Mouse (Mus musculus) adrenal gland, adult 2 months (tissue): ENCODE results near the gene Olfr1116. TPM values are rescaled to one million over a fixed set of nuclear protein-coding genes. Genes with fewer than 3 reads are reported as not detected.
"Not testable (repeated sequence)": the region's sequence is repeated elsewhere in the genome, so short reads cannot be mapped to it uniquely, and the experiment has no call there.

Experiments used
- DNase-seq: peaks from one replicate; pipeline ENCODE4 v3.0.0; 2021
- long read RNA-seq: library from polyadenylated mRNA; stranded (forward); transcript quantifications from one replicate; pipeline ENCODE4 v2.0.0, GENCODE M21; 2021
- microRNA-seq, 2 experiments: library from miRNA; unstranded; fragments of <30 nt; microRNA quantifications; one replicate each; pipeline ENCODE4 v1.2.0; 2021
- polyA plus RNA-seq: library from polyadenylated mRNA; depleted of rRNA; stranded (reverse); fragments of >200 nt; gene quantifications from 2 replicates; pipeline ENCODE4 v1.2.3, GENCODE M21; 2012; rRNA removed
- total RNA-seq, 2 experiments: library from RNA; stranded (reverse); gene quantifications; 2 replicates each; pipeline ENCODE4 v1.2.3; 2021

Olfr1116 gene
- total RNA-seq (not detected), polyA plus RNA-seq (not detected in 2 replicates)
- long read RNA-seq, result 0 reads

- no peak for DNase-seq
These were observed at the start of gene Olfr1116 for GRCm38 (mm10) chr2:87267234-87267633. Olfr1116 (plus strand) TSS chr2:87267534.

DNA sequence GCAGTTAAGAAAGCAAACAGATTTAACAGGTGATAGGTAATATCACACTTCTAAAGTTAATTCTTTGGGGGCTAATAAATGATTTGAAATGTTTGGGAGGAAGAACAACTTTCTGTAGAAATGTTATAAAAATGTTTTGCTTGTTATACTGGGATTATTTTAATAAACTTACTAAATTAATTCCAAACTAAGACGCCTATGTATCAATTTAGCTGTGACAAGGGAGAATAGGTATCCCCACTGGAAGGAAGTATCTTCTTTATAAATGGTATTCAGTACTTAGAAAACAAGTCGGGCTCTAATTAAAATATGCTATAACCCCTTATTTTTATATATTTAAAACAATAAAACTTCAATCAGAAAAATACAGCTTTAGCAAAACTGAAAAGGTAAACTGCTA is 19.6 kb upstream of the Olfr1116 start, which contains the start of gene Olfr1115:
Gene Olfr1115, plus strand, starts transcription at position 301 of the 400 bp plus-strand sequence.
- no peak for DNase-seq

- not testable (repeated sequence) for DNase-seq
These were observed 26.6 kb downstream of the Olfr1116 start for GRCm38 (mm10) chr2:87293977-87294376.

DNA sequence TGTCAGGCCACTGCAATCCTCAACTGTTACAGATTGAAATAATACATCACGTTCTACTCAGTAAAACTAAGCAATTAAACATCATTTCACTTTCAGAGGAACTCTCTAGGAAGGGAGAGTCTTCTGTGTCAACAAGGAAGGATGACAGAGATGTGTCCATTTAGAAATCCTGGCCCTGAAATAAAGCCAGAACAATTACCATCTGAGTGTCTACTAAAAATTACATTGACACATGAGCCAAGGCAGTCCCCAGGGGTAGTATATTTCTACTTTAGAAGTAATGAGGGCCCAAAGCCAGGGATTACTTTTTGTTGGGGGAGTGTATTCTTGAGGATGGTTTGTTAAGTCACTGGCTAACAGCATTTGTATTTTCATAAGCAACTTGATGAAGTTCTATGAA is 39.9 kb downstream of the Olfr1116 start, which contains the start of gene Olfr1118:
Gene Olfr1118, plus strand, starts transcription at position 301 of the 400 bp plus-strand sequence.
- no peak for DNase-seq

Small RNAs within 50 kb of the gene (microRNA-seq; reads per million reads assigned to microRNA genes)
- 0 reads per million in 2 experiments for gene Gm27438

Other genes starting within 250 kb of the Olfr1116 start
- not detected for gene Olfr1104, start 240.5 kb upstream of the Olfr1116 start, total RNA-seq
- gene Olfr1104, start 240.5 kb upstream of the Olfr1116 start, polyA plus RNA-seq, result not detected in 2 replicates
- not detected for gene Olfr1105, start 231.0 kb upstream of the Olfr1116 start, total RNA-seq
- gene Olfr1105, start 231.0 kb upstream of the Olfr1116 start, polyA plus RNA-seq, result not detected in 2 replicates
- gene Olfr1106, start 215.3 kb upstream of the Olfr1116 start, total RNA-seq, result not detected
- gene Olfr1106, start 215.3 kb upstream of the Olfr1116 start, polyA plus RNA-seq, result not detected in 2 replicates
- not detected for gene Olfr1107, start 191.7 kb upstream of the Olfr1116 start, total RNA-seq
- not detected in 2 replicates for gene Olfr1107, start 191.7 kb upstream of the Olfr1116 start, polyA plus RNA-seq
- not detected for gene Olfr1109, start 171.5 kb upstream of the Olfr1116 start, total RNA-seq
- gene Olfr1109, start 171.5 kb upstream of the Olfr1116 start, polyA plus RNA-seq, result not detected in 2 replicates
- not detected for gene Olfr259, start 153.0 kb upstream of the Olfr1116 start, total RNA-seq
- not detected in 2 replicates for gene Olfr259, start 153.0 kb upstream of the Olfr1116 start, polyA plus RNA-seq
- not detected for gene Olfr1110, start 127.2 kb upstream of the Olfr1116 start, total RNA-seq
- not detected in 2 replicates for gene Olfr1110, start 127.2 kb upstream of the Olfr1116 start, polyA plus RNA-seq
- gene Olfr1111, start 114.9 kb upstream of the Olfr1116 start, total RNA-seq, result not detected
- not detected in 2 replicates for gene Olfr1111, start 114.9 kb upstream of the Olfr1116 start, polyA plus RNA-seq
- not detected for gene Olfr1112, start 79.7 kb upstream of the Olfr1116 start, total RNA-seq
- gene Olfr1112, start 79.7 kb upstream of the Olfr1116 start, polyA plus RNA-seq, result not detected in 2 replicates
- not detected for gene Olfr1113, start 58.6 kb upstream of the Olfr1116 start, total RNA-seq
- not detected in 2 replicates for gene Olfr1113, start 58.6 kb upstream of the Olfr1116 start, polyA plus RNA-seq
- gene Olfr1115, start 19.5 kb upstream of the Olfr1116 start, total RNA-seq, result not detected
- gene Olfr1115, start 19.5 kb upstream of the Olfr1116 start, polyA plus RNA-seq, result not detected in 2 replicates
- not detected for gene Olfr1118, start 40.0 kb downstream of the Olfr1116 start, total RNA-seq
- gene Olfr1118, start 40.0 kb downstream of the Olfr1116 start, polyA plus RNA-seq, result not detected in 2 replicates
- not detected for gene Olfr1120, start 87.3 kb downstream of the Olfr1116 start, total RNA-seq
- not detected in 2 replicates for gene Olfr1120, start 87.3 kb downstream of the Olfr1116 start, polyA plus RNA-seq
- gene Olfr1121, start 102.4 kb downstream of the Olfr1116 start, total RNA-seq, result not detected
- gene Olfr1121, start 102.4 kb downstream of the Olfr1116 start, polyA plus RNA-seq, result not detected in 2 replicates
- not detected for gene Olfr1122, start 118.3 kb downstream of the Olfr1116 start, total RNA-seq
- not detected in 2 replicates for gene Olfr1122, start 118.3 kb downstream of the Olfr1116 start, polyA plus RNA-seq
- gene Olfr1123, start 149.1 kb downstream of the Olfr1116 start, total RNA-seq, result not detected
- gene Olfr1123, start 149.1 kb downstream of the Olfr1116 start, polyA plus RNA-seq, result not detected in 2 replicates
- gene Olfr1124, start 162.7 kb downstream of the Olfr1116 start, total RNA-seq, result not detected
- not detected in 2 replicates for gene Olfr1124, start 162.7 kb downstream of the Olfr1116 start, polyA plus RNA-seq
- gene Olfr1126, start 186.4 kb downstream of the Olfr1116 start, total RNA-seq, result not detected
- gene Olfr1126, start 186.4 kb downstream of the Olfr1116 start, polyA plus RNA-seq, result not detected in 2 replicates
- gene Pramel7, start 229.6 kb downstream of the Olfr1116 start, total RNA-seq, result not detected
- not detected in 2 replicates for gene Pramel7, start 229.6 kb downstream of the Olfr1116 start, polyA plus RNA-seq
- not detected for gene Pramel6, start 239.0 kb downstream of the Olfr1116 start, total RNA-seq
- not detected in 2 replicates for gene Pramel6, start 239.0 kb downstream of the Olfr1116 start, polyA plus RNA-seq